Mouse (Mus musculus): ENCODE measurements around the gene Copg1.
"Not testable (repeated sequence)": the region's sequence is repeated elsewhere in the genome, so short reads cannot be mapped to it uniquely, and the experiment has no call there.

The Copg1 gene

DNA sequence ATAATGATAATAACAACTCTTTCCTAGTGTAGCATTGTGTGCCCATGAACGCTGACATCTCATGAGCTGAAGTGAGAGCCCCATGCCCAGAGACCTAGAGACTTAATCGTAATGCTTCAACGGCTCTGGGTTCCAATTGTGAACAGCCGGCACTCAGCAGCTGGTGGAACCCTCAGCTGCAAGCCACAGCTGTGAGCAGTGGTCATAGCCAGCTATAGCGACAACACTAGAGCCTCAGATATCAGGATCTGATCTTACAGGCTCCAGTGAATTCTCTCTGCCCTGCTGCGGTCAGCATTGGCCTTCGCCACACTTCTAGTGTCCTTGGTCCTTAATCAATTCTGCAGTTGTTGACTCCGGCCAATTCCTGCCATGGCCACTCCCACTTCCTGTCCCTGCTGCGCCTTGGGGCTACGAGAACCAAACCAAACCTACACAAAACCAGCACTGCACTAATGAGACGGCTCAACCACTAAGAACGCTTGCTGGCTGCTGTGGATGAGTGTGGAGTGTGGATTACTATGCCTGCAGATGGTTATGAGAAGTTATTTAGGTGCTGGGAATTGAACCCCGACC, 11.5 kb upstream of the Copg1 start:
- no peak for DNase-seq

- no peak for DNase-seq
These were observed 8.6 kb upstream of the Copg1 start for GRCm38 (mm10) chr6:87879010-87879409.

DNA sequence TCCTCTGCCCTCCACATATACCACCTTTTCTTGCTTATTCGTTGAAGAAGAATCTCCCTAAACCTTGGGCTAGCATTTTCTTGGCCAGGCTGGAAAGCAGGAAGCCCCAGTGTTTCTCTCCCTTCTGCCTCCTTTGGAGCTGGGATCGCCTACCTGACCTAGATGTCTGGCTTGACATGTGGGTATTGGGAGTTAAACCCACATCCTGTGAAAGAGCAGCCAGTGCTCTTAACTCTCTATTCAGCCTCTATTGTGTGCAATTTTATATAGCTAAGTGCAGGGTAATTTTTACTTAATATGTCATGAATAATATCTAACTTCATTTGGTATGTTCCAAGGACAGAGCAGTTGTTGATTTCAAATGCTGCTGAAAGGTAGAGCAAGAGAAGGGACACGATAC, 8.0 kb upstream of the Copg1 start:
- no peak for DNase-seq

GRCm38 (mm10) chr6:87882221-87882620, 5.4 kb upstream of the Copg1 start:
- DNase-seq = no peak

DNA sequence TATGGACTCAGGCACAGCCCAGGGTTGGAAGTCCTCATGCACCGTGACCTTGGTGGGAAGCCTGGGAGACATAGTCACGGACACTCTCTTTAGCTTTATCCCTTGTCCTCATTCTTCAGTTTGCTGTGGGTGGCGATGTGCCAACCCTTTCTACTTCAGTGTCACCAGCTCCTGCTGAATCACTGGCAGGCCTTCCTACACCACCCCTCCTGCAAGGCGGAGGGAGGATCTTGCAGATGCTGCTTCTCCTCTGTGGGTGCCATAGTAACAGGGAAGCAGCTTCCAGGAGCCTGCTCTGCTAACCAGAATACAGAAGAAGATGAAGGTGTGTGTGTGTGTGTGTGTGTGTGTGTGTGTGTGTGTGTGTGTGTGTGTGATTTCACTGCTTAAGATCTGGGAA, 4.8 kb upstream of the Copg1 start:
- no peak for DNase-seq

- DNase-seq = no peak
These were observed 893 bp upstream of the Copg1 start for GRCm38 (mm10) chr6:87886721-87887120.

GRCm38 (mm10) chr6:87893931-87894330, 6.3 kb downstream of the Copg1 start:
- peak; percentile 75 to 77 for DNase-seq

- DNase-seq = no peak
These were observed 10.4 kb downstream of the Copg1 start for GRCm38 (mm10) chr6:87898028-87898427.

DNA sequence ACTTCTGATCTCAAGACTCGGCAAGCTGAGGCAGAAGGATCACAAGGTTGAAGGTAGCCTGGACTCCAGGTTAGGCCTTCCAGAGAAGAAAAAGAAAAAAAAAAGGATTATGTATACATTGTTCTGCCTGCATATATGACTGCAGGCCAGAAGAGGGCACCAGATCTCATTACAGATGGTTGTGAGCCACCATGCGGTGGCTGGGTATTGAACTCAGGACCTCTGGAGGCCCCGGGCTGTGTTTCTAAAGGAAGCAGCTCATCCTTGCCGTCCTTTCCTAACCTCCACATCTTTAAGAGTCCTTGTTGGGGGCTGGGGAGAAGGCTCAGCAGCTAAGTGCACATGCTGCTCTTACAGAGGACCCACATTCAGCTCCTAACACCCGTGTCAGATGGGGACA, 19.0 kb downstream of the Copg1 start:
- no peak for DNase-seq

GRCm38 (mm10) chr6:87909181-87909580, 21.6 kb downstream of the Copg1 start:
- DNase-seq = no peak

- no peak for DNase-seq
These were observed 23.9 kb downstream of the Copg1 start for GRCm38 (mm10) chr6:87911559-87911958.

DNA sequence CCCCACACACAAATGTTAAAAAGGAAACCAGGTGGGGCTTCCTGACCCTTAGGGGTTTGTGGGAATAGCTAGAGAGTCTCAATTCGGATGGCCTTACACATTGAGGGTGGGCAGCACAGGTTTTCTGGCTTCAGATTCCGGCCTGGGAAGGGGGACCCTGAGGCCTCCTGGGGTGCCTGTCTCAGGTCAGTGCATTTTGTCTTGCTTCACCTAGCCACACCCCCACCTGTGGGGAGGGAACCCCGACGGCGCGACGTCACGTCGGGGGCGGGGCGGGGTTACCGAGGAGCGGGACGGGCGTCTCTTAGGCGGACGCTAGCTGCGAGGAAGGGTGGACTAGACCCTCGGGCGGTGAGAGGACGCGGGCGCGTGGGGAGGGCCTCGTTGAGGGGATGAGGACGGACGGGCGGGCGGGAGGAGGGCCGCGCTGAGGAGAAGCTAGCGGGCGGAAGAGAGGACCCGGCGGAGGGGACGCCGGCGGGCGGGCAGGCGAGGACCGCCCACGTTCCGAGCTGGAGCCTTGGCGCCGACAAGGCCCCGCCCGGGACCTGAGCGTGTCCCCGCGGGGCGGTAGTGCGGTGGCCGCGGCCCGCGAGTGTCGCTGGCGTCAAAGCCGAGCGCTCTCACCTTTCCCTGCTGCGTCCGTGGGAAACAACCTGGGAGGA, 26.2 kb downstream of the Copg1 start, which contains the start of gene Hmces:
Hmces (plus strand) TSS at position 275 of the 665 bp plus-strand sequence.
- DNase-seq = peak; percentile 81 to 83

GRCm38 (mm10) chr6:87914326-87915102, 26.9 kb downstream of the Copg1 start:
- DNase-seq = peak; percentile 44 to 64

DNA sequence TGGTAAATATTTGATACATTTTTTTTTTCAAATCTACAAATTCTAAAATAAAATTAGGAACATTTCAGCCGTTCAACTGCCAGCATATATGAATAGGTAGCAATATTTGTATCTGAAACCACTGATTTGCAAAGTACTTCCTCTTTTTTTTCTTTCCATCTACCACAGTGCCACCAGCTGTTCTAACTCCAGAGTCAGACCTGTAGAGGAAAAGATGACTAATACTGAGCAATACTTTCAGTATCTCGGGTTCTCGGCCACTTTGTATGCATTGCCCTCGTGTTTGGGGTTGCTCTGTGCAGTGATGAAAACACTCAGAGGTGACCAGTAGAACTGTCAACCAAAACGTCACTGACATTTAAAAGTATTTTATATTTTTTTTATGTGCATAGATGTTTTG, 28.3 kb downstream of the Copg1 start:
- no peak for DNase-seq

GRCm38 (mm10) chr6:87921201-87921600, 33.6 kb downstream of the Copg1 start:
- DNase-seq = no peak

- DNase-seq = no peak
These were observed 36.0 kb downstream of the Copg1 start for GRCm38 (mm10) chr6:87923624-87924023.

- no peak for DNase-seq
These were observed 47.4 kb downstream of the Copg1 start for GRCm38 (mm10) chr6:87935037-87935436.

GRCm38 (mm10) chr6:87937178-87937788, 49.7 kb downstream of the Copg1 start:
- DNase-seq = no peak

DNA sequence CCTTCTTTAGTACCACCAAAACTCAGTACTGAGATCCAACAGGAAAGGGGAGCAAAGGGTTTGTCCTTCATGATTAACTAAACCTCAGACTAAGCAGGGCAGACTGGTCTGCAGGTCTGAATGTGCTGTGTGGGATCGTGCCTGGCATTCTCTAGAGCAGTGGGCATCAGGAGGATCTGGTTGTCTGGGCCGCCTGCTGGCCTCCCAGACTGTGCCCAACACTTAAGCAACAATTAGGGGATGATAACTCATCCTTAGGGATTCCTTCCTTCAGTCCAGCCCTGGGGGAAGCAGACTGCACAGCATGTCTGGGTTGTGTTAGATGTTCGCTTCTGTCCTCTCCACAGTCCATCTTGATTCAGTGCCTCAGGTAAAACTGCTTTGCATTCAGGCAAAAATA, 51.3 kb downstream of the Copg1 start:
- no peak for DNase-seq

DNA sequence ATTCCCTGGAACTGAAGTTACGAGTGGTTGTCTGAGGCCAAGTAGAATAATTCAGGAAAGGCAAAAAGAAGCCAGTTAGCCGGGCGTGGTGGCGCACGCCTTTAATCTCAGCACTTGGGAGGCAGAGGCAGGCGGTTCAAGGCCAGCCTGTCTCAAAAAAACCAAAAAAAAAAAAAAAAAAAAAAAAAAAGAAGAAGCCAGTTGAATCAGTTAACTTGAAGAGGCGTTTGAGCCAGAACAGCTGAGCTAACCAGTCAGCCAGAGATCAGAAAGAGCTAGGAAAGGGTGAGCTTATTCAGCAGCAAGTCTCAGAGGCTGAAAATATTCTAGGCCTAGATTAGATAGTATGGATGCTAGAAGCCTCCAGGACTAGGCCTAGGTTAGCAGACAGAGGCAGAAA, 54.6 kb downstream of the Copg1 start:
- DNase-seq = no peak

DNA sequence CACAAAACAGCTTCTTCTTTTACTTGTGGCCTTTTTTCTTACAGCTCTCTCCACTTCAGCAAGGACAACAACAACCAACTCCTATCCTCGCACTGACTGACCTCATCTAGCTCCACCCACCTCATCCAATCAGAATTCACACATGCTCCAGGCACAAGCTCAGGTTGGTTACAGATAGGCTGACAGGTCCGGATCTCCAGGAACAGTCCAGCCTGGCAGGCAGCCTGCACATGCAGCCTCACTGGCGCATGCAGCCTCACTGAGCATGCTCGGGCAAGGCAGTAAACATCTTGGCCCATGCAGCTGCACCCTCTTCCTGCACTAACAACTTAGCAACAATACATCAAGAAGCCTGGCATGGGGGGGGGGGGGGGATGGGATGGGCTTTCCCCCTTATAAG, 74.8 kb downstream of the Copg1 start:
- DNase-seq = not testable (repeated sequence)
